ENCODE assay signal across 24 mouse cellular contexts in the genomic region with DNA sequence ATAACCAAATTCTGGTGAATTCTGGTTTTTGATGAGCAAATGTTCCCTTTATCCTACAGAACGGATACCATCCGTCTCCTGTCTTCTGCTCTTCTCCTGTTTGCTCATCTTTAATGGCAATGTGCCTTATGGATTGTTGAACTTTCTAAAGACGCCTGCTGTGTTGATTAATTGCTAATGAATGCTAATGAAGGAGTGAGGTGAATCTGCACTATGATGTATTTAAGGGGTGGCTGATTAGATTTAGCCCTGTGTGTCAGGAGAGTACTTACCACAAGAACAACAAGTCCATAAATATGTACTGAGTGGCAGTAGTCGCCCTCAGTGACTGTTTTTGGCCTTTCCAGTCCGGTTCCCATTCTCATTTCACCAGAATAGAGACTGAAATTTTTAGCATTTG.
DNase-seq lines count a peak whose midpoint lies in the region; ATAC-seq and TF ChIP-seq lines count a peak whose summit lies in the region.
"Had no signal": no experiment of that assay in that cellular context is flagged by ENCODE, and none has a peak within 500 bp of the region (broad histone marks: within the 10 kb centered on the region; RNA-seq: fewer than 3 reads in every experiment).

No protein-coding gene starts in this region.

- H3K27me3 ChIP-seq in forebrain, embryonic 12.5 days, result no peaks in the 10 kb centered on the region
- no peaks in the 10 kb centered on the region for H3K27me3 ChIP-seq in forebrain, postnatal 0 days (ENCODE audit: insufficient read depth, low read length)
- no peaks in the 10 kb centered on the region for H3K27me3 ChIP-seq in neural tube, embryonic 11.5 days (ENCODE audit: control insufficient read depth, insufficient read depth, low read length)
- no peaks in the 10 kb centered on the region for H3K27me3 ChIP-seq in forebrain, embryonic 16.5 days (replicated peaks; ENCODE audit: control insufficient read depth, insufficient read depth, low read length)
- no peaks in the 10 kb centered on the region for H3K27me3 ChIP-seq in midbrain, postnatal 0 days (ENCODE audit: insufficient read depth, low read length)
- H3K27me3 ChIP-seq: heart, embryonic 13.5 days; kidney, embryonic 15.5 days; limb, embryonic 13.5 days; liver, embryonic 12.5 days had no signal

- H3K27ac ChIP-seq in forebrain, embryonic 12.5 days, result peak overlapping the region; percentile 42; the same call in 1 of the 2 replicates
- H3K27ac ChIP-seq in forebrain, postnatal 0 days (ENCODE audit: low read depth, low read length), result no peak overlapping the region
- H3K27ac ChIP-seq in neural tube, embryonic 11.5 days (ENCODE audit: low read depth, low read length), result no peak overlapping the region
- no peak overlapping the region for H3K27ac ChIP-seq in forebrain, embryonic 16.5 days (ENCODE audit: low read length)
- no peak overlapping the region for H3K27ac ChIP-seq in midbrain, postnatal 0 days (ENCODE audit: low read depth, low read length)
- H3K27ac ChIP-seq: embryonic facial prominence, embryonic 10.5 days; heart, embryonic 13.5 days; kidney, embryonic 15.5 days; limb, embryonic 13.5 days; liver, embryonic 12.5 days had no signal

- no peak overlapping the region for H3K9ac ChIP-seq in forebrain, embryonic 12.5 days
- no peak overlapping the region for H3K9ac ChIP-seq in forebrain, postnatal 0 days
- no peak overlapping the region for H3K9ac ChIP-seq in neural tube, embryonic 11.5 days (ENCODE audit: low read length)
- no peak overlapping the region for H3K9ac ChIP-seq in forebrain, embryonic 16.5 days (replicated peaks; ENCODE audit: low read depth, low read length)
- H3K9ac ChIP-seq in midbrain, postnatal 0 days (replicated peaks; ENCODE audit: low read length, poor library complexity, severe bottlenecking), result no peak overlapping the region
- H3K9ac ChIP-seq: heart, embryonic 13.5 days; kidney, embryonic 15.5 days; limb, embryonic 13.5 days; liver, embryonic 12.5 days had no signal

- peak overlapping the region; percentile 8; the same call in 1 of the 2 replicates for H3K4me2 ChIP-seq in forebrain, embryonic 12.5 days
- no peak overlapping the region for H3K4me2 ChIP-seq in forebrain, postnatal 0 days (ENCODE audit: low read depth)
- H3K4me2 ChIP-seq in neural tube, embryonic 11.5 days (ENCODE audit: low read depth), result no peak overlapping the region
- no peak overlapping the region for H3K4me2 ChIP-seq in forebrain, embryonic 16.5 days (ENCODE audit: low read length)
- H3K4me2 ChIP-seq in midbrain, postnatal 0 days (ENCODE audit: low read depth, low read length, poor library complexity, severe bottlenecking), result no peak overlapping the region
- H3K4me2 ChIP-seq: heart, embryonic 13.5 days; kidney, embryonic 15.5 days; limb, embryonic 13.5 days; liver, embryonic 12.5 days had no signal

- DNase-seq in forebrain, postnatal 0 days, result no peak
- no peak for DNase-seq in neural tube, embryonic 11.5 days (ENCODE audit: low spot score)
- no peak for DNase-seq in neural tube, embryonic 10.5 days (ENCODE audit: extremely low spot score, low spot score)
- peak; percentile 3 for DNase-seq in midbrain, postnatal 0 days (ENCODE audit: low spot score)
- DNase-seq in yolk sac, embryonic 10.5 days (ENCODE audit: low spot score), result no peak
- no peak for DNase-seq in lung, postnatal 10 days
- DNase-seq: adrenal gland, postnatal 14 days; cerebellum, adult 9-10 months; gastrocnemius, postnatal 14 days; heart, adult 11 months; heart, postnatal 14 days; kidney, adult 11 months; kidney, postnatal 36 days; lung, adult 18-20 months; lung, postnatal 14 days; right cerebral cortex, postnatal 25 days; thymus, postnatal 14 days had no signal

- peaks cover 8% of the 10 kb centered on the region for H3K4me1 ChIP-seq in forebrain, embryonic 12.5 days
- 0 out of 2 replicates have a peak, but pooled peaks cover 8% of the 10 kb centered on the region for H3K4me1 ChIP-seq in forebrain, postnatal 0 days (ENCODE audit: insufficient read depth)
- H3K4me1 ChIP-seq in neural tube, embryonic 11.5 days (ENCODE audit: control insufficient read depth, insufficient read depth, low read length), result no peaks in the 10 kb centered on the region
- peaks cover 6% of the 10 kb centered on the region for H3K4me1 ChIP-seq in forebrain, embryonic 16.5 days (replicated peaks; ENCODE audit: control insufficient read depth, insufficient read depth, low read length)
- H3K4me1 ChIP-seq in midbrain, postnatal 0 days (ENCODE audit: insufficient read depth, low read length), result 0 out of 2 replicates have a peak, but pooled peaks cover 5% of the 10 kb centered on the region
- H3K4me1 ChIP-seq: heart, embryonic 13.5 days; kidney, embryonic 15.5 days; limb, embryonic 13.5 days; liver, embryonic 12.5 days had no signal

- no peak overlapping the region for H3K4me3 ChIP-seq in forebrain, embryonic 12.5 days (replicated peaks)
- no peak overlapping the region for H3K4me3 ChIP-seq in forebrain, postnatal 0 days (ENCODE audit: low read depth, low read length)
- H3K4me3 ChIP-seq in neural tube, embryonic 11.5 days (ENCODE audit: low read depth, low read length), result no peak overlapping the region
- H3K4me3 ChIP-seq in forebrain, embryonic 16.5 days (replicated peaks; ENCODE audit: low read length), result no peak overlapping the region
- H3K4me3 ChIP-seq in midbrain, postnatal 0 days (ENCODE audit: low read depth, low read length), result no peak overlapping the region
- H3K4me3 ChIP-seq: embryonic facial prominence, embryonic 10.5 days; heart, embryonic 13.5 days; kidney, embryonic 15.5 days; limb, embryonic 13.5 days; liver, embryonic 12.5 days had no signal

- no peaks in the 10 kb centered on the region for H3K9me3 ChIP-seq in forebrain, embryonic 12.5 days
- no peaks in the 10 kb centered on the region for H3K9me3 ChIP-seq in forebrain, postnatal 0 days (ENCODE audit: low read length)
- no peaks in the 10 kb centered on the region for H3K9me3 ChIP-seq in neural tube, embryonic 11.5 days (ENCODE audit: control insufficient read depth, low read length)
- H3K9me3 ChIP-seq in forebrain, embryonic 16.5 days (ENCODE audit: control insufficient read depth, low read length), result no peaks in the 10 kb centered on the region
- no peaks in the 10 kb centered on the region for H3K9me3 ChIP-seq in midbrain, postnatal 0 days (ENCODE audit: low read length)
- H3K9me3 ChIP-seq: embryonic facial prominence, embryonic 10.5 days; heart, embryonic 13.5 days; kidney, embryonic 15.5 days; limb, embryonic 13.5 days; liver, embryonic 12.5 days had no signal

- H3K36me3 ChIP-seq in forebrain, embryonic 12.5 days (replicated peaks), result no peaks in the 10 kb centered on the region
- no peaks in the 10 kb centered on the region for H3K36me3 ChIP-seq in forebrain, postnatal 0 days (ENCODE audit: insufficient read depth)
- no peaks in the 10 kb centered on the region for H3K36me3 ChIP-seq in neural tube, embryonic 11.5 days (ENCODE audit: control insufficient read depth, insufficient read depth, low read length)
- H3K36me3 ChIP-seq in forebrain, embryonic 16.5 days (ENCODE audit: control insufficient read depth, insufficient read depth), result no peaks in the 10 kb centered on the region
- H3K36me3 ChIP-seq in midbrain, postnatal 0 days (ENCODE audit: insufficient read depth, low read length), result no peaks in the 10 kb centered on the region
- H3K36me3 ChIP-seq: embryonic facial prominence, embryonic 10.5 days; heart, embryonic 13.5 days; kidney, embryonic 15.5 days; limb, embryonic 13.5 days; liver, embryonic 12.5 days had no signal

- ATAC-seq in forebrain, embryonic 12.5 days (ENCODE audit: low FRiP score), result peak; percentile 18; the same call in 1 of the 2 replicates
- ATAC-seq in forebrain, postnatal 0 days, result no peak; the same call in 1 of the 2 replicates
- peak; percentile 32; the same call in 1 of the 2 replicates for ATAC-seq in neural tube, embryonic 11.5 days (ENCODE audit: insufficient read depth, low FRiP score, low TSS enrichment)
- peak; percentile 12; the same call in 1 of the 2 replicates for ATAC-seq in forebrain, embryonic 16.5 days
- no peak for ATAC-seq in midbrain, postnatal 0 days (ENCODE audit: low FRiP score)
- ATAC-seq: liver, embryonic 12.5 days had no signal

- 15% methylated on average over 5 of the region's 5 CpGs for WGBS in forebrain, embryonic 12.5 days
- WGBS in forebrain, postnatal 0 days, result 16% methylated on average over 5 of the region's 5 CpGs
- 39% methylated on average over 5 of the region's 5 CpGs for WGBS in neural tube, embryonic 11.5 days
- 8% methylated on average over 5 of the region's 5 CpGs for WGBS in forebrain, embryonic 16.5 days
- 28% methylated on average over 5 of the region's 5 CpGs for WGBS in midbrain, postnatal 0 days

- TF ChIP-seq CTCF in forebrain, postnatal 0 days (IDR thresholded peaks at IDR 0.05; ENCODE audit: low read depth), result no peak
- no peak for TF ChIP-seq CTCF in midbrain, postnatal 0 days (IDR thresholded peaks at IDR 0.05)

Comparison
In these comparisons a context has a peak if more than half of its experiments do, and no peak if none do; other contexts are left out.
1. ATAC-seq: peak in forebrain, embryonic 12.5 days (single experiment), neural tube, embryonic 11.5 days (single experiment) and forebrain, embryonic 16.5 days (single experiment); none in forebrain, postnatal 0 days (single experiment) and midbrain, postnatal 0 days (single experiment).